Mouse (Mus musculus): ENCODE data around the gene Npepps. TPM values are rescaled to one million over a fixed set of nuclear protein-coding genes. Genes with fewer than 3 reads are reported as not detected.
"Not testable (repeated sequence)": the region's sequence is repeated elsewhere in the genome, so short reads cannot be mapped to it uniquely, and the experiment has no call there.

The Npepps gene
- polyA plus RNA-seq, 1 experiment: 81.2 TPM

GRCm38 (mm10) chr11:97214411-97214810, 66.0 kb downstream of the Npepps start:
- H3K27ac ChIP-seq (ENCODE audit: insufficient read depth, low read length): no peak overlapping the region
- H3K4me3 ChIP-seq (ENCODE audit: insufficient read depth, low read length): no peak overlapping the region
- TF ChIP-seq POLR2A (IDR thresholded peaks at IDR 0.05; ENCODE audit: extremely low read depth, insufficient read depth, low read length) (no peak), CTCF (IDR thresholded peaks at IDR 0.05; ENCODE audit: extremely low read depth, insufficient read depth, low read length) (no peak)
- no peaks in the 10 kb centered on the region for H3K4me1 ChIP-seq (ENCODE audit: control insufficient read depth, insufficient read depth, low read length)

DNA sequence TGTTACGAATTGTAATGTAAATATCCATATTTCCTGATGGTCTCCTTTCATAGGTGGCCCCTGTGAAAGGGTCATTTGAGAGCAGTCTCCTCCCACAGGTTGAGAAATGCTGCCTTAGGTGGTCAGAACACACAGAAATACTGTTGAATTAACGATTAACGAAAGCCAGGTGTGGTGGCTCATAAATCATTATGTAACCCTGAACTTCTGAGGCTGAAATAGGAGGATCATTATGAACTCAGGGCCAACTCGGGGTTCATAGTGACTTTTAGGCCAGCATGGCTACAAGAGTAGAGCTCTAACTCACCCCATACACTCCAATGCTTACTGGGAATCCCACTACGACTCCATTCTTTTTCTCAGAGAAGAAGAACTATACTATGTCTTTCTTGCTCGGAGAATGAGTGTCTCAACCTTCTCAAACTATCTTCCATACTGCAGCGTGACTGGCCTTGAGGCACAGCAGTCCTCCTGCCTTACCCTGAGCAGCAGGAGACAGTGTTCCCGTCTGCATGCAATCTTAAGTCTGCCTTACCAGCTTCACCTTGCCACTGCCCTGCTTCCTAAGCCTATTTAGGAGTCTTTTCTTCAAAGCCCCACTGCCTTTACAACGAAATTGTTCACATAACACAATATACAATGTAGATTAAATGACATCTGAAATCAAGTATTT, 69.6 kb downstream of the Npepps start:
- no peak overlapping the region for H3K4me3 ChIP-seq (ENCODE audit: insufficient read depth, low read length)
- TF ChIP-seq CTCF (IDR thresholded peaks at IDR 0.05; ENCODE audit: extremely low read depth, insufficient read depth, low read length) (no peak), POLR2A (IDR thresholded peaks at IDR 0.05; ENCODE audit: extremely low read depth, insufficient read depth, low read length) (no peak)
- no peak overlapping the region for H3K27ac ChIP-seq (ENCODE audit: insufficient read depth, low read length)
- no peaks in the 10 kb centered on the region for H3K4me1 ChIP-seq (ENCODE audit: control insufficient read depth, insufficient read depth, low read length)

- H3K4me3 ChIP-seq (ENCODE audit: insufficient read depth, low read length): no peak overlapping the region
- no peak overlapping the region for H3K27ac ChIP-seq (ENCODE audit: insufficient read depth, low read length)
- TF ChIP-seq CTCF (IDR thresholded peaks at IDR 0.05; ENCODE audit: extremely low read depth, insufficient read depth, low read length) (no peak), POLR2A (IDR thresholded peaks at IDR 0.05; ENCODE audit: extremely low read depth, insufficient read depth, low read length) (no peak)
- H3K4me1 ChIP-seq (ENCODE audit: control insufficient read depth, insufficient read depth, low read length): no peaks in the 10 kb centered on the region
Observed at GRCm38 (mm10) chr11:97207011-97207422, 73.4 kb downstream of the Npepps start.

- Histone ChIP-seq H3K4me3 (ENCODE audit: insufficient read depth, low read length) (no peak overlapping the region), H3K4me1 (ENCODE audit: control insufficient read depth, insufficient read depth, low read length) (no peaks in the 10 kb centered on the region), H3K27ac (ENCODE audit: insufficient read depth, low read length) (no peak overlapping the region)
- TF ChIP-seq POLR2A (IDR thresholded peaks at IDR 0.05; ENCODE audit: extremely low read depth, insufficient read depth, low read length) (no peak), CTCF (IDR thresholded peaks at IDR 0.05; ENCODE audit: extremely low read depth, insufficient read depth, low read length) (no peak)
Observed at GRCm38 (mm10) chr11:97199519-97199918, 80.9 kb downstream of the Npepps start.

DNA sequence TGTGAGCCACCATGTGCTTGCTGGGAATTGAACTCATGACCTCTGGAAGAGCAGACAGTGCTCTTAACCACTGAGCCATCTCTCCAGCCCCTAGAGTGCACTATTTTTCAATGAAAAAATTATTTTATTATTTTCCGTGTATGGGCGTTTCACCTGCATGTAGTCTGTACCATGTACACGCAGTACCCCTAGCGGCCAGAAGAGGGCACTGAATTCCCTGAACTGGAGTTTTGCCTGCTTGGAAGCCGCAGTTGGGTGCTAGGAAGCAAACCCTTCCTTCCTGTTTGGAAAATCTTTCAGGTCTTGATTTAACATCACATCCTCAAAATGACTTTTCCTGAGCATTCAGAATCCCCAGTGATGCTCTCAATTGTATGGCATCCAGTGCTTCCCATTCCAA, 81.8 kb downstream of the Npepps start:
- no peak overlapping the region for H3K27ac ChIP-seq (ENCODE audit: insufficient read depth, low read length)
- no peak overlapping the region for H3K4me3 ChIP-seq (ENCODE audit: insufficient read depth, low read length)
- H3K4me1 ChIP-seq (ENCODE audit: control insufficient read depth, insufficient read depth, low read length): no peaks in the 10 kb centered on the region
- peak; percentile 53 for TF ChIP-seq CTCF (IDR thresholded peaks at IDR 0.05; ENCODE audit: extremely low read depth, insufficient read depth, low read length)
- TF ChIP-seq POLR2A (IDR thresholded peaks at IDR 0.05; ENCODE audit: extremely low read depth, insufficient read depth, low read length): no peak

DNA sequence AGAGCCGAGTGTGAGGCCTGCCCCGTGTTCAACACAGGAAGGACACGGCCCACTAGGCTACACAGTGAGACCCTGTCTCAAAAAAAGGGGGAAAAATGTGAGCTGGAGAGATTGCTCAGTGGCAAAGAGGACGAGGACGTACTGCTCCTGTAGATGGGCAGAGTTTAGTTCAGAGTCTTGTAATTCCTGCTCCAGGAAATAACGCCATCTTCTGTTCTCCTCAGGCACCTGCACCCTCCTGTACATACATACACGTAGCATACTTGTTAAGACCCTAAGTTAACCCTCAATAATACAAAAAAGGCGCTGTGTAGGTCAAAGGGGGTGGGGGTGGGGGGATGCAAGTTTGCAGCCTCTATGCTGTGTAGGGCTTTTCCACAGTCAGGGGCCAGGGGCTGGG, 83.4 kb downstream of the Npepps start:
- Histone ChIP-seq H3K4me3 (ENCODE audit: insufficient read depth, low read length) (no peak overlapping the region), H3K4me1 (ENCODE audit: control insufficient read depth, insufficient read depth, low read length) (no peaks in the 10 kb centered on the region), H3K27ac (ENCODE audit: insufficient read depth, low read length) (no peak overlapping the region)
- TF ChIP-seq POLR2A (IDR thresholded peaks at IDR 0.05; ENCODE audit: extremely low read depth, insufficient read depth, low read length): no peak
- TF ChIP-seq CTCF (IDR thresholded peaks at IDR 0.05; ENCODE audit: extremely low read depth, insufficient read depth, low read length): no peak

DNA sequence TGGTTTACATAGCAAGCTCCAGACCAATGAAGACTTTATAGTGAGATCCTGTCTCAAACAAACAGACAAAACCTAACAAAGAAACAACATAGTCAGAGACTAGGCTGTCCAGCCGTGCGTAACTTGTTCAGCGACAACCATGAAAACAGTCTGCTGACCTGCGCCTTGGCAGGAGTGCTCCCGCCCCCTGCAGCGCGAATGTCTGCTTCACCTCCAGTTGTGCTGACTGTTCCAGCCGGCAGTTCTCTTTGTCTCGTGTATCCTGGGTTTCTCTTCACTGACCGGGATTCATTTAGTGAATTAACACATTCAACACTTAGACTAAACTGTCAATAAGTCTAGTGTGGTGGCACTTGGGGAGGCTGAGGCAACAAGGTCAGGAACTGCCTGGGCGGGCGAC, 83.9 kb downstream of the Npepps start:
- H3K4me3 ChIP-seq (ENCODE audit: insufficient read depth, low read length): no peak overlapping the region
- H3K27ac ChIP-seq (ENCODE audit: insufficient read depth, low read length): no peak overlapping the region
- TF ChIP-seq POLR2A (IDR thresholded peaks at IDR 0.05; ENCODE audit: extremely low read depth, insufficient read depth, low read length) (no peak), CTCF (IDR thresholded peaks at IDR 0.05; ENCODE audit: extremely low read depth, insufficient read depth, low read length) (no peak)
- H3K4me1 ChIP-seq (ENCODE audit: control insufficient read depth, insufficient read depth, low read length): no peaks in the 10 kb centered on the region

DNA sequence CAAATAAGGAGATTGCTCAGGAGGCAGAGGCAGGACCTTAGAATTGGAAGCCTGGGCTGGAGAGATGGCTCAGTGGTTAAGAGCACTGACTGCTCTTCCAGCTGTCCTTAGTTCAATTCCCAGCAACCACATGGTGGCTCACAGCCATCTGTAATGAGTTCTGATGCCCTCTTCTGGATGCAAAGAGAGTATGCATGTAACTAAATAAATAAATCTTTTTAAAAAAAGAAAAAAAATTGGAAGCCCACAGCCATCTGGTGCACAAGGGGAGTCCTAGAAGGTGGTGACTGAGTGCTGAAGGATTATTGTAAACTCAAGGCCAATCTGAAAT, 87.9 kb downstream of the Npepps start:
- H3K27ac ChIP-seq (ENCODE audit: insufficient read depth, low read length): no peak overlapping the region
- no peak overlapping the region for H3K4me3 ChIP-seq (ENCODE audit: insufficient read depth, low read length)
- H3K4me1 ChIP-seq (ENCODE audit: control insufficient read depth, insufficient read depth, low read length): no peaks in the 10 kb centered on the region
- no peak for TF ChIP-seq POLR2A (IDR thresholded peaks at IDR 0.05; ENCODE audit: extremely low read depth, insufficient read depth, low read length)
- no peak for TF ChIP-seq CTCF (IDR thresholded peaks at IDR 0.05; ENCODE audit: extremely low read depth, insufficient read depth, low read length)

- Histone ChIP-seq H3K4me3 (ENCODE audit: insufficient read depth, low read length) (no peak overlapping the region), H3K27ac (ENCODE audit: insufficient read depth, low read length) (no peak overlapping the region), H3K4me1 (ENCODE audit: control insufficient read depth, insufficient read depth, low read length) (no peaks in the 10 kb centered on the region)
- no peak for TF ChIP-seq POLR2A (IDR thresholded peaks at IDR 0.05; ENCODE audit: extremely low read depth, insufficient read depth, low read length)
Observed at GRCm38 (mm10) chr11:97191915-97192620, 88.4 kb downstream of the Npepps start.

GRCm38 (mm10) chr11:97190992-97191391, 89.4 kb downstream of the Npepps start:
- Histone ChIP-seq H3K27ac (ENCODE audit: insufficient read depth, low read length) (no peak overlapping the region), H3K4me1 (ENCODE audit: control insufficient read depth, insufficient read depth, low read length) (no peaks in the 10 kb centered on the region), H3K4me3 (ENCODE audit: insufficient read depth, low read length) (no peak overlapping the region)
- TF ChIP-seq CTCF (IDR thresholded peaks at IDR 0.05; ENCODE audit: extremely low read depth, insufficient read depth, low read length) (no peak), POLR2A (IDR thresholded peaks at IDR 0.05; ENCODE audit: extremely low read depth, insufficient read depth, low read length) (no peak)

DNA sequence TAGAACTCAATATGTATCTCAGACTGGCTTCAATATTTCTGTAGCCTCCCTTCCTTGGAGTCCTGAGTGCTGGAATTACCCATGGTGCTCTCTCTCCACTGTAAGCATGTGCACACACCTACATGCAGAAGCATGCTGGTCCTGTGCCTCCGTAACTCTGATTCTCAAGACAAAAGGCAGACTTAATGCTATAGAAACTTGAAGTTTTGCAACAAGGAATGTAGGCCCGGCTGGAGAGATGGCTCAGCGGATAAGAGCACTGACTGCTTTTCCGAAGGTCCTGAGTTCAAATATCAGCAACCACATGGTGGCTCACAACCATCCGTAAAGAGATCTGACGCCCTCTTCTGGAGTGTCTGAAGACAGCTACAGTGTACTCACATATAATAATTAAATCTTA, 90.8 kb downstream of the Npepps start:
- H3K27ac ChIP-seq (ENCODE audit: insufficient read depth, low read length); H3K4me1 ChIP-seq (ENCODE audit: control insufficient read depth, insufficient read depth, low read length): not testable (repeated sequence)

More for the DNA sequence above, 90.8 kb downstream of the Npepps start:
- not testable (repeated sequence) for H3K4me3 ChIP-seq (ENCODE audit: insufficient read depth, low read length)
